Mouse (Mus musculus) right cerebral cortex, postnatal 4 days (tissue): ENCODE results near the gene E2f1.

ENCODE experiments used
- DNase-seq: peaks from one replicate; pipeline ENCODE4 v3.0.0-alpha.2; 2022

The E2f1 gene

DNA sequence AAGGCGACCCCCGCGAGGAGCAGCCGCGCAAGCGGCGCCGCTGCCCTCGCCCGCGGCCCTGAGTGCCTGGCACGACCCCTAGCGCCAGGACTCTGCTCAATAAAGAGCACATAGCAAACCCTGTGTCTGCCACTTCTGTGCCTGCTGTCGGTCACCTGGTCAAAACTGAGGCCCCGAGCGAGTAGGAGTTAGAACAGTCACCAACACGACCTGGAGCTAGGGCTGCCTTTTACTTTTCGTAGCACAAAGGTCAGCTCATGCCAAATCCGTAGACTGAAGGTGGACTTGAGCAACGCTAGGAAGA lies 19.9 kb downstream of the E2f1 start:
- DNase-seq: no peak

DNA sequence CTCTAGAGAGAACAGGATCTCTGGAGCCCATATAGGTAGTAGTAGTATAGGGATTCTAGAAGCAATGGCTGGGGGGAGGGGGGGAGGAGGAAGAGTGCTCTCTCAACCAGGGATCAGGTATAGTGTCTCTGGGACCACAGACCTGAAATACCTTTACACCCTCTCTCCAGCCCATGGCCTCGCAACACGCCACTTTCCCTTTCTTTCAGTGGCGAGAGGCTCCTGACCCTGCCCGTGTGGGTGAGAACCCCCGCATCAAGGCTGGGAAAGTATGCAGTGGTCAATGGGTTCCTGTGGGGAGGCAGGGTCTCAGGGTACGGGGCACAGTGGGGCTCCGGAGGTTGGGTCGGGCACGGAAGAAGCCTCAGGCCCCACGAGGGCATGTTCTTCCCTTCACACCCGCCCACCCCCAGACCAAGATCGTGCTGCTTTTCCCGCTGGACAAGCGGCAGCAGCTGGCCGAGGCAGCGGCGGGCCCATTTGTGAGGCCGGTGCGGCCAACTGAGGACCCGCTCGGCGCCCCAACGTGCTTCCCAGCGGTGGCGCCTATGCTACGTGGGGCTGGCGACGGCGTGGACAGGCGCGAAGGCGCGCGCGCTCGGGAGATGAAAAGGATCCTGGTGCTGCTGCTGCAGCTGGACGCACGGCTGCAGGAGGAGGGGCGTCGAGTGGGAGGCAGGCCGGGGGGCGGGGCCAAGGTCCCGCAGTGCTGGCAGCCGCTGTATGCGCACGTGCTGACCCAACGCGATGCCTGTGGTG lies 20.4 kb downstream of the E2f1 start:
- peak; percentile 70 for DNase-seq

DNA sequence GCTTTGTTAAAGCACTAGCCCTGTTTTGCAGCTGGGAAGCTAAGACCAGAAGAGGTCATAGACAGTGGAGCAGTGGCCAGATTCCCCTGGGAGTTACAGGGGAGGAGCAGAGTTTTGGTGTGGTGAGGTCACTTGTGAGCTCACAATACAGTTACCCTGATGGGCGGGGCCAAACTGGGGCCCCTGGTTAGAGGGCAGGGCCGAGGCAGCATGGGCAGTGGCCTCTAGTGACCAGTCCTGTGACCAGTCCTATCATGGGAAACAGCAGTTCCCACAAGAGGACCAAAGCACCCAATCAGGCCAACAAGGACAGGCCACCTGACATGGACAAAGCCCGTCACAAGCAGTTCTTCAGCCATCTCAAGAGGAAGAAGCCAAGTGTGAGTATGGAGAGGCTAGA lies 21.0 kb downstream of the E2f1 start:
- DNase-seq: no peak

DNA sequence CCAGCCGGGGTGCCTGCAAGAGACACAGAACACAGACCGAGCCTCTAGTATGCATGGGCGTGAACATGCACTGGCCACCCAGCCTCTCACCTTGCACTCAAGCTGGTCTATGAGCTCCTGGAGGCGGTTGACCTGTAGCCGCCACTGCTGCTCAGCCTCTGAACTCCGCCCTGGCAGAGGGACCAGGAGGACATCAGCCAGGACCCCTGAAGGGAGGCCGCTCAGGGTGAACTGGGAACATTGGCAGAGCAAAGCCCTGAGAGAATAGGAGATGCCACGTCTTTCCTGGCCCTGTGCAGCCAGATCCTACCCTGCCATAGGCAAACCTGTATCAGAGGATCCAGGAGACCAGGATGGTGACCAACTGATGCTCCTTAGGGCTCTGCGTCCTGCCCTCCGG lies 23.0 kb downstream of the E2f1 start, which contains the start of gene 1700003F12Rik:
Gene 1700003F12Rik (plus strand): TSS at position 375 of the 400 bp plus-strand sequence.
- DNase-seq: no peak

DNA sequence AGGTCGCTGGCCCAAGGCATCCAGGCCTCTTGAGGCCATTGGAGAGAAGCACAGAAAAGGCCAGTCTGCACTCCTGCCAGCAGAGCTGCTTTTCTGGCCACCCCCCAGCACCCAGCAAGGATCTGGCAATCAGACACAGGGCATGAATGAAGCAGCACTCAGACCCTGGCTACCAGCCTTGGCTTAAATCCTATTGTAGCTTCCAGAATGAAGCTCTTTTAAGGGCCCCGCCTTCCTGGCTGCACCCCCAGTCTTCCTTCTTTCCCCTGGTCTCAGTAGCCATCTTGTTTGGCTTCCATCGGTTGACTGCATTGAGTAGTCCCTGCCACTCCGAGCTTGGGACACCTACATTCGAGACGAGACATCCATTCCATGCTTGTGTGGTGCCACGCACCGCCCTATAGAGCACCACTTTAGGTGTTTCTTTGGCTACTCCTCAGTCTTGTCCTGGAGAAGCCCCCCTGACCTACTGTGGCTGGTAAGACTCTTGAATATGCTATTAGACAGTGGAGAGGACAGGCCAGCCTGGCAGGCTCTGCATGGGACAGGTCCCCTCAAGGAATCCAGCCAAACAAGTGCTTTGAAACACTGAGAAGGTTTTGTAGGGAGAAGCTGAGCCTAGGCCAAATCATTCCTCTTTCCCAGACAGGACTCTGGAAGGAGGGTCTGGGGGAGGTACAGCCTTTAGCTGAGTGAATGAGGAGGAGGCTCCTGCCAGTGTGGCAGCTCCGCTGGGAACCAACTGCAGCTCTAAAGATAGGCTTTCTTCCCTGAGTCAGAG lies 25.9 kb downstream of the E2f1 start:
- DNase-seq: peak; percentile 65

DNA sequence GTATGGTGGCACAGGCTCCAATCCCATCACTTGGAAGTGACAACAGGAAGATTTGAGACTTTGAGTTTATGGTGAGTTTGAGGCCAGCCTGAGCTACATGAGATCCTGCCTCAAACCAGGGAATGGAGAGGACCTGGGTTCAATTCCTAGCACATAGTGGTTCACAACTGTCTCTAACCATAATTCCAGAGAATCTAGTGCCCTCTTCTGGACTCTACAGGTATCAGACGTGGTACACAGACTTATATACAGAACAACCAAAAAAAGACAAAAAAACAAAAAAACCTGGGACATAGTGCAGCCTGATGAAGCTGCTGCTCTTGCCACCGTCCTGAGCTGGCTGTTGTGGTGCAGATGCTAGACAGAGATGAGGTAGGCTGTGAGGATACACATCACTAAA lies 28.1 kb downstream of the E2f1 start:
- DNase-seq: no peak

DNA sequence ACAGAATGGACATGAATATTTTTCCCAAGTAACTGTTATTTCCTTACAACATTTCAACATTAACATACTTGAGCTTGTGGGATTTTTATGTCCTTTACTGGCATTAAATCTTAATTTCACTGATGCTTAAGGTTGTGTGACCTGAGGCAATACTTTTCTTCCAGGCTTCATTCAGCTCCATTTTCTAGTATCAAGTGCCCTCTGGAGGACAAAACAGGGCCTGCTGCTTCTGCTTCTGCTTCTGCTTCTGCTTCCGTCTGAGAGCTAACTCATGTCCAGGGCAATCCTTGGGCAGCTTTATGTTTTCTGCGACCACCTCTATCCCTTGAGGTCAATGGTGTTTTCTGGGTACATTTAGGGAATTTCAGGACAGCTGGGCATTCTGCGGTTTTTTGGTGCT lies 30.0 kb downstream of the E2f1 start:
- peak; percentile 53 for DNase-seq

DNA sequence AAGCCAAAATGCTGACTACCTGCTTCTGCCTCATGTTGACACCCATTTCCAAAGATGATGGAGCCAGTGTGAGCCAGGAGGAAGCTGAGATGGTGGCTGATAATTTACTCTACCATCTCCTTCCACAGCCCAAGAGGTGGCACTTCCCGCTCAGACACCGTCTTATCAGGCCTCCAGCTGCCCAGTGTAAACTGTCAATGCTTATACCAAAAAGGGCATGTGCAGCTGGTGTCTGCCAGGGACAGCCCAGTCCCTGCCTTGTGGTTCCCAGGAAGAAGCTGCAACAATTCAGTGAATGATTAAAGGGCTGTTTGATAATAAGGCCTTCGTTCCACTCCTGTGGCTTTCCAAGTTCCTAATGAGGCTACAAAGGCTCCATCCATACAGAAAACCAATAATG lies 31.0 kb downstream of the E2f1 start:
- no peak for DNase-seq

DNA sequence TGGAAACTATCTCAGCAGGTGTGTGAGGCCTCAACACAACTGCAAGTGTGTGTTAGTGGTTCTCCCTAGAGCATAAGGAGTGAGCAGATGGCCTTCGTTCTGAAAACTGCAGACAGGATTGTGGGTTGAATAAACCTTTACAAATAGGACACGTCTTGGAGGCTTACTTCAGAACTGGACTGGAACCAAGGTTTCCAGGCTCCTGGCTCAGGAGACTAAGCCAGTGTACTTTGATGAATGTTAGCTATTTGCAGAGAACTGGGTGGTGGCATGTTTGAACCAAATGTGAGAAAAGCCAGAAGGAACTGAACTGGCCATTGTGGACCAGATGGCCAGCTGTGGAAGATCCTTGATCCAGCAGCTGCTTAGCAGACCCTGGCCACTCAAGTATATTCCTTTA lies 31.4 kb downstream of the E2f1 start:
- no peak for DNase-seq

DNA sequence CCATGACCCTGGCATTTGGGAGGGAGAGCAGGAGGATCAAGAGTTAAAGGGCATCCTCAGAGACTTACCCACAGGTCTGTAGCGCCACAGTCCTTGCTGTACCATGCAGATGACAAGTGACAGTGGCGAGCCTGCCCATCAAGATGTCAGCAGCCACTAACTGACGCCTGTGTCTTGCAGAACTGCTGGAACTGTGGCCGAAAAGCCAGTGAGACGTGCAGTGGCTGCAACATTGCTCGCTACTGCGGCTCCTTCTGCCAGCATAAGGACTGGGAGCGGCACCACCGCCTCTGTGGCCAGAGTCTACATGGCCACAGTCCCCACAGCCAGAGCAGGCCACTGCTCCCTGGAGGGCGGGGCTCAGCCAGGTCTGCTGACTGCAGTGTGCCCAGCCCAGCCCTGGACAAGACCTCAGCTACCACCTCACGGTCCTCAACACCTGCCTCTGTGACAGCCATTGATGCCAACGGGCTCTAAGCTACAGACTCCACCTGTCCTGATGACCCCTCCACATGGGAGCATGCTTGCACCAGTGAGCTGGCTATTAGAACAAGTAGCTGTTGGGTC lies 34.9 kb downstream of the E2f1 start:
- no peak for DNase-seq

DNA sequence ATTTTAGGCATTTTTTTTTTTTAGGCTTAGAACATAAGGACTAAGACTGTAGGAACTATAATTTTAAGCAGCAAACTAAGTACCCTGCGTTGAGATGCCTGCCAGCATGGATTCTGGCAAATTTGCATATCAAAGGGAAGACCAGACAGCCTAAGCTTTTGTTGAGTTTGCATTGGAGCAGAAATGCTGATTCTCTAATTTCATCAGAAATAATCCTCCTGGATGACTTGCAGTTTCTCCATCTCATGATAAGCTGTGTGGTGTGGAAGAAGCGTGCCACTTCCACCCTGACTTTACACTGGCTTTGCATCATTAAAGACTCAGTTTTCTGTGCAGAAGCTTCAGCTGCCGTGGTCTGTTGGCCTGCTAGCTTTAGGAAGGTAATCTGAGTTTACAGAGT lies 36.8 kb downstream of the E2f1 start:
- DNase-seq: no peak

DNA sequence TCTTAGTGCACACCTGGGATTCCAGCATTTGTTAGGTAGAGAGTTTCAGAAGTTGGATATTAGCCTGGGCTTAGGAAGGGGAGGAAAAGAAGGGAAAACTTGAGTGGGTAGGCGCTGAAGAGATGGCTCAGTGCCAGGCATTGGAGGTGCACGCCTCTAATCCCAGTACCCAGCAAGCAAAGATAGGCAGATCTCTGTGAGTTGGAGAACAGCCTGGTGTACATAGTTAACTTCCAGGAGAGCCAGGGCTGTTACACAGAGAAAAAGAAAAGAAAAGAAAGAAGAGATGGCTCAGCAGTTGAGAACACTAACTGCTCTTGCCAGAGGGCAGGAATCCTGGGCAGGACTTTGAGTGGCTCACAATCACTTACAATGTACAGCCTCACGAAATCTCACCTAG lies 43.2 kb downstream of the E2f1 start:
- no peak for DNase-seq

DNA sequence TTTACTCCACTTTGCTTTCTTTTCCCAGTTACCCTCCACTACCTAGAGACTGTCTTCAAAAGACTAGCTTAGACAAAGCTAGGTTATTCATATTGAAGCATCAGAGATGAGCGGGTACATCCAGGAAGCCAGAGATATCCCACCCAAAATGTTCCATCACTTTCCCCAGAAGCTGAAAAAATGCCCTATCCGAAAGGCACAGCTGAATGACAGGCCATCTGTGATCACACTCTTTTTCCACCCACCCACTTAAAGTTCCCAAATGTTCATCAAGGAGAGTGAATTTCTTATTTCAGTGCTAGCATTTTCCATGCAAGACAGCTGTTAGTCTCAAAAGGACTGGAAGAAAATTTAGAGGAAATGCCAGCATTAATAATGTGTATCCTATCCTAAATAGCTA lies 44.4 kb downstream of the E2f1 start:
- no peak for DNase-seq

DNA sequence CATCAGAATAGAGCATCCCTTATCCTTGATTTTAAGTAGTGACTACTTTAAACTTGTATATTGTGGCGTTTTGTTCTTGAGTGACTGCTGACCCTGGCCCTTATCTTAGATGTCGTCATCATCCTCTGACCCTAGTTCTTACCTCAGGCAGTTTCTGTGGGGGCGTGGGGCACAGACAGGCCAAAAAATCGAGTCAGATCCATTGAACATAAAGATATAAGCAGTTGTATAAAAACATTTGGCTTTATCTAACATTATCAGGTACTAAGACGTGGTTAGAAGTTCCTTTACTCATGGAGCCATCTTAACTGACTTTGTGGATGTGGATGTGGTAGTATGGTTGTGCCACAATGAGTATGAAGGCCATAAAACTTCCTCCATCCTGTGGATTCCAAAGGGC lies 47.4 kb downstream of the E2f1 start:
- no peak for DNase-seq

DNA sequence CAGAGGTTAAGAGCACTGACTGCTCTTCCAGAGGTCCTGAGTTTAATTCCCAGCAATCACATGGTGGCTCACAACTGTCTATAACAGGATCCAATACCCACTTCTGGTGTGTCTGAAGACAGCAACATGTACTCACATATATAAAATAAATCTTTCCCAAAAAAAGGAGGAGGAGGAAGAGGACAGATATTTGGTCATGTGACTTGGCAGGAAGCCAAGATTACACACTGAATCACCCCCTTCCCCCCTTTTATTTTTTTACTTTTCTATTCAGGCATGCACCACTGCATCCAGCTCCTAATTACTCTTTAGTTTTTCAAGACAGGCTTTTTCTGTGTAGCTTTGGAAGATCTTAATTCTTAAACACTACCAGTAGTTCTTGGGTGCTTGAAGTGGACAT lies 48.2 kb downstream of the E2f1 start:
- DNase-seq: no peak

DNA sequence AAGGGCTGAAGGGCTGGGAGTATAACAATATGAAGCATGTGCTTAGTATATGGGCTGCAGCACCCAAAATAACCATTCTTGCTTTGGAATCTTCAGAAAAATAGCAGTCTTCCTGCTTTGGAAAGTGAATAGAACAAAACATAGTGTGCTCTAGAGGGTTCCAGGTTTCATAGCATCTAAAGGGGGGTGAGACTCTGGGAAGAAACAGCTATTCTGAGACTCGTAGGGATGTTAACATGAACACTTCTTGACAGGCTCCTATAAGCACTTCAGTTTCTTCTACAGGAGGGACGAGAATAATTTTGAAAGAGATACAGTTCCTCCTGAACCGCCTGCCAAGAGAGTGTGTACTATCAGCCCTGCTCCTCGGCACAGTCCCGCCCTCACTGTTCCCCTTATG lies 52.3 kb downstream of the E2f1 start:
- DNase-seq: no peak

DNA sequence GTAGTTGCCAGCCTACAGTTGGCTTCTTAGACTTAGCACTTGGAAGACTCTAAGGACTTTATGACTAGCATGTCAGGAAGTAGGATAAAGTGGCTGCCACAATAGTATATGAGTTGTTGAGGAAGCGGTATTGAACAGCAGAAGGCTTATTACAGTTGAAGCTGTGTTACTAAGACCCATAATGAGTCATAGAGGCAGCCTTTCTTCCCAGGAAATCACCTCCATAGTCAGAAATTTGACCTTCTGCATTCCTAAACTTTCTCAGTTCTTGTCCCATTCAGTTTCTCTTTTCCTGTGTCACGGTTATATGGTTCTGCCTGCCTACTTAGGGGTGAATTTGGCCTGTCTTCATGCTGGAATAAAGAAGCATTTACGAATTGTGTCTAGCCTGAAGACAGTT lies 52.7 kb downstream of the E2f1 start:
- DNase-seq: no peak

DNA sequence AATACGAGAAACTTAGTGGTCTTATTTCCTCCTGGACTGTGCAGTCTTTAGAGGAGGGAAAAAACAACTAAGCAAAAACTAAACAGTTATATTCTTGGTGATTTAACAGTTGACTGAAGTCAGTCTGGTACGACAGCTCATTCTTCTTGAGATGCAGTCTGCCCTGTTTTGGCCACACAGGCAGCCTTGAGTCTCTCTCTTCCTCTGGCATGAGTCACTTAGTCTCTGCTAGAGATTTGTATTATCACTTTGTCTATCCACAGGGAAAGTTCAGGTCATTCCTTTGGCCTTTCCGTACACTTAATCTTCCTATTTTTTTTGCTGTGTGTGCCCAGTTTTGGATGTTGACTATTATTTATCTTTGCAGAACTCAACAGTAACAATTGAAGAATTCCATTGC lies 59.6 kb downstream of the E2f1 start:
- no peak for DNase-seq
